Mouse (Mus musculus) heart, postnatal 36 days (tissue): ENCODE measurements around the gene Fam72a. TPM values are rescaled to one million over a fixed set of nuclear protein-coding genes. Genes with fewer than 3 reads are reported as not detected.

ENCODE experiments used
- DNase-seq, 2 experiments: peaks; one replicate each; pipeline ENCODE4 v3.0.0; 2021 to 2022
- intact Hi-C: fragments of 180-260 bp; cut with DNase I; formaldehyde crosslinking; loops from one replicate; pipeline ENCODE4 v1.15.1; 2025
- total RNA-seq, 2 experiments: library from RNA; stranded (reverse); gene quantifications; 2 replicates each; pipeline ENCODE4 v1.2.3; 2021

Gene Fam72a
- total RNA-seq, result under 1 TPM; 0.81 to 1.00 TPM

DNA sequence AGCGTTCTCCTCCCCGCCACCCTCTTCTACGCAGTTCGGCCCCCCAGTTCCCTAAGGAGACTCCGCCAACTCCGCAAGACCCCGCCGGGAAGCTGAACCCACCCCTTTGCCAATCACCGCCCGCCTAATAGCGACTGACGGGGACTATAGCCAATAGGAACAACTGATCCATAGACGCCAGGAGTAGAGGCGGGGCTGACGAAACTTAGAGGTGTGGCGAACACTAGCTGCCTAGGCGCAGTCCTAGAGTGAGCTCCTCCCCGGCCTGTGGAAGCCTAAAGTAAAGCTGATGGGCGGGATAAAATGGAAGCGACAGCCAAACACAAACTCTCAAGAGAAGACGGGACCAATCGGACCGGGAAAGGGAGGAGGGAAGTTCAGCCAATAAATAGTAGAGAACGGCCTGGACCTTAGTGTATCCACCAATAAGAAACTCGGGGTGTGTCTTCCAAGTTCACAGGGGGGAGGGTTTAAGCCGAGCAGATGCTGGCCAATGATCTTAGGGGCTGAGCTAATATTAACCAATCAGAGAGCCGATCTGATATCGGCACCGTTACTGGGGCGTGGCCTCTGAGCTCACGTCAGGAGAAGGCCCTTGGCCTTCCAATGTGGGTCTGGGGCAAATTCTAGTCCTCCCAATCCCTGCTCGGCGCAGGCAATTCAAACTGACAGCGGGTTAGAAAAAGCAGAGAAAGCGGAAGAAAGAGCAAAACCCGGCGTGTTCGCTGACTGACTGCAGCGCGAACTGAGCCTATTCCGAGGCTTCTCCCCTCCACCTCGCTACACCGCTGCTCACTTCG is at the start of gene Fam72a, which contains the start of gene Srgap2:
TSS of gene Fam72a (plus strand) at position 623 of the 800 bp plus-strand sequence.
TSS of gene Srgap2 (minus strand) at position 72 of the 800 bp plus-strand sequence.
- DNase-seq, result peak; percentile 97 to 98
- intact Hi-C loops, result loop anchor here (2.0 to 5.0 kb wide), 4 partner anchors 49 to 183 kb away; no protein-coding TSS in a partner anchor

DNA sequence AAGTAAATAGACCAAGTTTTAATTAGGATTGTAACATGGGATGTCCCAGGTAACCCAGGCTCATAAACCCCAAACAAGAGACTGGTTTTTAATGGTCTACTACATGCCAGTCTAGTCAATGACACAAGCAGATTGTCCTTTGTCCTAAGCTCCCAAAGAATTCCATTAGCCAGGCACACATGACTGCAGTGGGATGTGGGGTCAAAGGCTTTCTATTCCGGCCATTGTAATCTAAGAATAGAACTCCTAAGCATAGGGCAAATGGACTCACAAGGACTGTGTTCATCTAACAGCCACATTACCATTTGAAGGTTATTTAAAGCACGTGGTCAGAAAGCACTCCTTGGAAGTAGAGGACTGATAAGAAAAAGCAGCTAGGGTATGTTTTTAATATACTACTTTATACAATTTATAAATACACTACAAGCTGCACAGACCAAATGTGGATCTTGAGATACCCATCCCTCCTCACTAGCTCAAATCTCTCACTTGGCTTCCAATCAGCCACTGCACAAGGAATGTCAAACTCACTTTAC is 48.9 kb upstream of the Fam72a start:
- no peak for DNase-seq
- intact Hi-C loops, result loop anchor here (2.0 to 5.0 kb wide), 2 partner anchors 48 to 97 kb away; partner anchors contain the start of genes Fam72a and Srgap2

GRCm38 (mm10) chr1:131481391-131481790 is 46.3 kb upstream of the Fam72a start:
- intact Hi-C loops, result no loop called here
- no peak for DNase-seq

GRCm38 (mm10) chr1:131482242-131482641 is 45.5 kb upstream of the Fam72a start:
- no peak for DNase-seq
- intact Hi-C loops, result no loop called here

DNA sequence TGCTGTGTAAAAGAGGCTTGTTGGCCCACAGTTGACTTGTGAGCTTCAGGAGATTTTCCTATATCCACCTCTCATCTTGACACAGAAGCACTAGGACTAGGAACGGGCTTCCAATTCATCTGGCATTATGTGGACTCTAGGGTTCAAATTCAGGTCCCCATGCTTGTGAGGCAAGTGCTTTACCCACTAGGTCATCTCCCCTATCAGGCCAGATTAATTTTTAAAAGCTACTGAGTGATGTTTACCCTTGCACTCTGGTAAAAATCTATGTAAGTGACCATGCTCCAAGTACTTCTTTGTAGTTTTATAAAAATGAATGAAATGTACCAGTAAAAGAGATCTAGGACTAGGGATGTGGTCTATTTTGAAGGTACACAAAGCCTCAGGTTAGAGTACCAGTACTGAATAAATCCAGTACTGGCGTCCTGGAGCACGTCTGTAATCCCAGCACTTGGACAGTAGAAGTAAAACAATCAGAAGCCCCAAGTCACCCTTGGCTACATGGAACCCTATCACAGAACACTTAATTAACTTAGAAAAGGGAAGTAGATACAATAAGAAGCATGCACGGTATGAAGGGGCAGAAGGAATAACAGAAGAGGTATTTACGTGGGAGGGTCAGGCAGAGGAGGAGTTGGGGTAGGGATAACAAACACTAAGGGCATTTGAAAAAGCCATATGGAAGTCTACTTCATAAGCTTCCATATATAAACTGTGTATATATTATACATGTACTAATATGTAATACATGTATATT is 41.4 kb upstream of the Fam72a start:
- intact Hi-C loops, result no loop called here
- DNase-seq, result no peak

DNA sequence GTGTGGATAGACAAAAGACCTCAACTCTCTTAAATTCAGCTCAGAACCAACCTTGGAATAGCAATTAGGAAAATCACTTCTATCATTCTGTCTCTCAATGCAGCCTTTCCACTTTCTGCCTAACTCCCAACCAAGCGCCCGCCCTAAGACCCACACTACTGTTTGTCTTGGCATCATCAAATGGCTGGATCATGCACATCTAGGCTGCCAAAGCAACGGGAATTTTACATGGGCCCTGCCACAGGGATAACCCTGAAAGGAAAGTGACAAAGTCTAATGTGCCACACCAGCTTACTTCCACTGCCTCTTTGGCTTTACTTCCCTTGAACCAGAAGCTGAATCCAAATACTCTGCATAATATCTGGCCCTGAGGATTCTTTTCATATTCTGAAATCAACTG is 38.4 kb upstream of the Fam72a start:
- intact Hi-C loops, result no loop called here
- DNase-seq, result no peak

DNA sequence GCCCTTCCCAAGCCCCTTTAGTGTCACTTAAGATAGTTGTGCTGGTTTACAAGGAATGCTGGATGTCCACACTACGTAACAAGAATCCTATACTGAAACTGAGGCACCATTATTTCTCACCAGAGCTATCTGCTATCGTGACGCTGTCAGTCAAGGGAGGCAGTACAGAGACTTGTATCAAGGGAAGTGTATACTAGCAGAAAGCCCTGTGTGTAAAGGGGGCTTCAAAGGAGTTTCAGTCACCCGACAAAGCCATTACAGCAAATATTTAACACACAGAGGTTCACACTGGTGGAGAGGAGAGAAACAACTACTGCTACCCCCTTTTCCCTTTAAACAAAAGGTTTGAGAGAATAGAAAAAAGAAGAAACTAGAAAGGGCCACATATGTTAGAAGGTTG is 36.1 kb upstream of the Fam72a start:
- intact Hi-C loops, result no loop called here

DNA sequence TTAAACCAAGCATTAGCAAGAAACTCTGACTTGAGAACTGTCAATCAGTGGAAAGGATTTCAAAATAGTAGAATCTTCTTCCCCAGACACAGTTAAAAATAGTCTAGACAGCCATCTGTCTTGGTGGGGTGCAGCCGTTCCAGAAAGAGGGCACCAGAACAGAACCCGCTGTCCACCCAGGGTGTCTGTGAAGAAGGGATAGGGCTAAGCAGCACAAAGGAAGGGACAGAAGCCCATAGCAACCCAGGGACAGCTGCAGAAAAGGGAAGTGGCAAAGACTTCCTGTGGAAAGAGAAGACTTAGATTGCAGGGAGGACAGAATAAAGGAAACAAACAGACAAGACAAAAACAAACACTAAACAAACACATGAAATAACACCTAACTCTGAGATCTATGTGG is 35.3 kb upstream of the Fam72a start:
- no peak for DNase-seq
- intact Hi-C loops, result no loop called here

More for the DNA sequence above, 36.1 kb upstream of the Fam72a start:
- no peak for DNase-seq

- peak in 1 of 2 experiments; percentile 31 for DNase-seq
- intact Hi-C loops, result no loop called here
Observed at GRCm38 (mm10) chr1:131493966-131494898, 33.5 kb upstream of the Fam72a start.

DNA sequence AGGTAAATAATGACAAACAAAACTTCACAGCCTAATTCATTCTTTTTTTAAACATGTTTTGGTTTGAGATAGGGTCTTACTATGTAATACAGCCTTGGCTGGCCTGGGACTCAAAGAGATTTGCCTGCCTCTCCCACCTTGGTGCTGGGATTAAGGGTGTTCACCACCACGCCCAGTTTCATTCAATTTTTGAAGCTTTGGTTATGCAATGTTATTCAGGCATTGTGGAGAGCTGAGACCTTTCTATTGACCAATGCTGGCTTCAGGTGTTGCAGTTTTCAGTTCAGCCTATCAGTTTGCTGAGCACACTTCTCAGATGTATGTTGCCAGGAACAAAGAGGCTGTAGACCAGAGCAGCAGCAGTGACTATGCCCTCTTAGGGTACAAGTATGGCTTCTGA is 29.5 kb upstream of the Fam72a start:
- no peak for DNase-seq
- intact Hi-C loops, result no loop called here

DNA sequence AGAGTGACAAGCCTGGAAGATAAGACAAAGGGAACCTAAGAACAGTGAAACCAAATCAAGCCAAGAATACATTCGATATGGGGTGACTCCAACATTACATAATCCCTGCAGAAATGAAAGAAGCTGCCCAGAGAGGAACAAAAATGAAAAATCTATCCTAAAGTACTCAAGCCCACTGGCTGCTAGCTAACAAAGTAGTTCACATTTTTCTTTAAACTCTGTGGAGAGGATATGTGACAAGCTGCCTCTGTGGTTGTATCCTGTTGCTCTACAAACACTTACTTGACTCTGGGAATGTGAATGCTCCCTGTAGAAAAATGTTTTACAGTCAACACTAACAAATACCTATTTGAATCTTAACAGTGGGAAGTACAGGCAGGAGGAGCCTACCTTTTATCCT is 26.0 kb upstream of the Fam72a start:
- no peak for DNase-seq
- intact Hi-C loops, result no loop called here

DNA sequence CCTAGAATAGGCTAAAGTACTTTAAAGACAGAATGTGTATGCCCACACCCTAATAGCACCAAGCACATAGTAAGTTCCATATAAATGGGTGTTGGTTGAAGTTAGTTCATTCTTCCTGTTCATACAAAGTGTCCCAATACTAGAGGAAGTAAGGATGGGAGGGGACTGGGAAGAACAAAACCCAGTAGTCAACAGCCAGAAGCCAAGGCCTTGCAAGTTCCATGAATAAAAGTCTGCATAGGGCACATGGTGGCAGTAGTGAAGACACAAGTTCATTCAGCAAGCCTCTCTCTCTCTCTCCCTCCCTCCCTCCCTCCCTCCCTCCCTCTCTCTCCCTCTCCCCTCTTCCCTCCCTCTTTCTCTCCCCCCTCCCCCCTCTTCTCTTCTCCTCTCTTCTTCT is 16.6 kb upstream of the Fam72a start:
- intact Hi-C loops, result no loop called here
- DNase-seq, result no peak

DNA sequence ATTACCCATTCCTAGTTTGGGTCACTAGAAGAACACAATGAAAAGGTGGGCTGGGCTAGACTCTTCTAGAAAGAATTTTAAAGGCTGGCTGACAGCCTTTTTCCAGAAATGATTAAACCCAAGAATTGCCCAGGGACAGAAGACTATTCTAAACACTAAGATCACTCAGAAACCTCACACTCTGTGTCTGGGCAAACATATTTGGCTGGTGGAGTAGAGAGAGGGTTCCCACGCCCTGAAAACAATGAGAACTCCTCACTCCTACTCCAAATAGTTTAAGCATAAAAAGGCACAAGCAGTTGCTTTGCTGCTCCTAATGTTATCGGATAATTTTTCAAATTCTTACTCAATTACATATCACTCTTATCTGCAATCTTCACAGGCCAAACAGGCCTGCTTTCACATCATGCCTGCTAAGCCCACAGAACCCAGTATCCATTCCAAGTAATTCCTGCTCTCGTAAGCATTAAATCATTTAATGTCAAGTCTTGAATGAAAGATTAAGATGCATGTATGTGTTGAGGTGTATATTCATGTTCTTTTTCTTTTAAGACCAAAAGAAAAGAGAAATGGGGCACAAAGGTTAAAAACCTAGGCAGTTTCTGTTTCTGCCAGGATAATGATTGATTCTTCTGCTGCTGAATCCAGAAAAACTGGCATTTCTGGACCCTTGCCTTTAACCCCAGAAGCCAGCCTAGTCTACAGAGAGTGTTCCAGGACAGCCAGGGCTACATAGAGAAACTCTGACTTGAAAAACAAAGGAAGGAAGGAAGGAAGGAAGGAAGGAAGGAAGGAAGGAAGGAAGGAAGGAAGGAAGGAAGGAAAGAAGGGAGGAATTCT is 15.8 kb upstream of the Fam72a start:
- DNase-seq, result no peak
- intact Hi-C loops, result no loop called here

DNA sequence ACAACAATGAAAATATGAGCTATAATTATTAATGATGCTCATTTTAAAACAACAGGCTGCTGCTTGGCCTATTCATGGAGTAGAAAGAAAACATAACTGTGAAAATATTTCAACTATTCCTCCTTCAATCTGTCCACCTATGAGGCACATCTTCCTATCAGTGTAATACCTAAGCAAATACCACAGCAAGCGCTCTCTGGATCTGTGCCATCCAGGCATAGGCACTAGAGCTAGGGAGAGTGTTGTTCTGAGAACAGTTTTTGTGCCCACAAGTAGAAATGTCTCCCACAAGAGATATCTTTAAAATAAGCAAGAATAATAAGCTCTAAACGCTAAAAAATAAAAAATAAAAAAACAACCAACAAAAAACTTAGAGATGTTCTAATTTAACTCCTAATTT is 14.6 kb upstream of the Fam72a start:
- DNase-seq, result no peak
- intact Hi-C loops, result no loop called here

DNA sequence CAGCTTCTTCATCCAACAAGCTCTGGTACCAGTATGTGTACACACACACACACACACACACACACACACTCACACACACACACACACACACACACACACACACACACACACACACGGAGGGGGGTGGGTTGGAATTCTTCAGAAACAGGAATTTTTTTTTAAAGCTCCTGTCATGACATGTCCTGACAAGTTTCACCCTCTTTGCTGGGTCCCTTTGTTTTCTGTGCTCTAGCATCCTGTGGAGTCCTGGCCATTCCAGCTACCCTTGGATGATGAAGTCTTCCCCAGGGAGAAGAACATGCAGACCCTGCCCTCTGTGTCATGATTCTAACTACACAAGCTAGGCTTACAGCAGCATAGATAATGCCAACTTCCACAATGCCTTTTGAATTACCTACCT is 13.5 kb upstream of the Fam72a start:
- intact Hi-C loops, result no loop called here
- DNase-seq, result no peak

- intact Hi-C loops, result no loop called here
- DNase-seq, result no peak
Observed at GRCm38 (mm10) chr1:131516588-131516987, 11.1 kb upstream of the Fam72a start.

DNA sequence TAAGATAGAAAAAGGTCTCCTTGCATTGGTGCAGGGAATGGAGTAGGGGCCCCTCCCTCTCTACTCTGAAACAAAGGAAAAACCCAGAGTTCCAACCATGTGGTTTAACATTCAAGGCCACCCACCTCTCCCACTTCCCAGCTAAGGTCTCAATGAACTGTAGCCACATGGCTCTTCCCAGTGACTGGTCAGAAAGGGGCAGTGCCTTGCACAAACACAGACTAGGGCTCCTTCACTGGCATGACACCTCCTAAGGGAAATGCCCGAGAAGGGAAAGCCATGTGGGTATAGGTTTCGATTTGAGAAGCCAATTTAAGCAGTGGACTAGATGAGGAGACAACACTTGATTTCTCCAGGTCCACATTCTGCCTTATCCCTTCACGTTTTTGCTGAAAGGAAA is 3.9 kb upstream of the Fam72a start:
- no peak for DNase-seq
- intact Hi-C loops, result no loop called here

GRCm38 (mm10) chr1:131525101-131525585 is 2.6 kb upstream of the Fam72a start:
- DNase-seq, result peak; percentile 37 to 51
- intact Hi-C loops, result loop anchor here (5.0 kb wide), 2 partner anchors 93 to 163 kb away; no protein-coding TSS in a partner anchor
